Mouse (Mus musculus) heart, postnatal 0 days (tissue): ENCODE measurements around the gene Lrrc7.

Source experiments
- CTCF ChIP-seq: IDR thresholded peaks from 2 replicates; pipeline ENCODE4 v1.5.1; 2016; ENCODE audit warnings: antibody characterized with exemption, control low read depth, low read depth
- EP300 ChIP-seq: IDR thresholded peaks from 2 replicates; pipeline ENCODE4 v1.6.1; 2016; ENCODE audit warnings: antibody characterized with exemption, low read depth

GRCm38 (mm10) chr3:158388076-158388454, 174.0 kb downstream of the Lrrc7 start:
- TF ChIP-seq EP300 (no peak), CTCF (no peak)
